Mouse (Mus musculus): Measurements from ENCODE around the gene Acot7. TPM values are rescaled to one million over a fixed set of nuclear protein-coding genes. Genes with fewer than 3 reads are reported as not detected.

The Acot7 gene
- polyA plus RNA-seq, 3 experiments from 2014 or later: 124 to 249 (median 126) TPM

DNA sequence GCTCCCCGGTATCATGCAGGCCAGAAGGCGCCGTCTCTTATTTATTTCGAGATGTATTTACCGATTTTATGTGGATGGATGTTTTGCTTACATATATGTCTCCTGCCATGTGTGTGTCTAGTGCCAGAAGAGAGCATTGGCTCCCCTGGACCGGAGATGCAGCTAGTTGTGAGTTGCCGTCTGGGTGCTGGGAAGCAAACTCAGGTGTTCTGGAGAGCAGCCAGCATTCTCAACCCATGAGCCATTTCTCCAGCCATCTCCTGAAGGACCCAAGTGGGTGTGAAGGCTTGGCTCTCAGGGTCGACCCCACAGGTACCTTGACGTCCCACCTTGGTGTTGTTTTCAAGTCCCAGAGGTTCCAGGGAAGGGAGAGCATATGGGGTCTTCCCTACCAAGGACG is 4.3 kb downstream of the Acot7 start:
- ATAC-seq: no peak

DNA sequence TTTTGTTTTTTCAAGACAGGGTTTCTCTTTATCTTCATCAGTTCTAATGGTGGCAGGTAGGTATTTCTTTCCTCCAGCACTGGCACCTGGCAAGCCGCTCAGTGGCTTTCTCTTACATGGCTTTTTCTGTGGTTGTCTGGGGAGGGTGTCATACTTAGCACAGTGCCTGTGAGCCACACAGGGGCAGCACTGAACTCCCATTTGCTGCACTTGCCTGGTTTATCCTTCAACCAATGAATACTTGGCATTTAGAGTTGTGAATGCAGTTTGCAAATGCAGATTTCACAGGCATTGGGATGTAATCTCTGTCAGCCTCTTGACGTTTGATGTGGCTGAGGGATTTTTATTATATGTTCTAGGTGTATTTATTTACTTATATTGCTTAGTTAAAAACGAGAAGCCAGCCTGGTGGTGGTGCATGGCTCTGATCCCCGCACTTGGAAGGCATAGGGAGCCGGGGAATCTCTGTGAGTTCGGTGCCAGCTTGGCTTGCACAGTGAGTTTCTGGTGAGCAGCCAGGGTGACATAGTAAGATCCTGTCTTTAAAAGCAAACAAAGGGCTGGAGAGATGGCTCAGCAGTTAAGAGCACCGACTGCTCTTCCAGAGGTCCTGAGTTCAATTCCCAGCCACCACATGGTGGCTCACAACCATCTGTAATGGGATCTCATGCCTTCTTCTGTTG is 6.6 kb downstream of the Acot7 start:
- ATAC-seq: peak; percentile 23

DNA sequence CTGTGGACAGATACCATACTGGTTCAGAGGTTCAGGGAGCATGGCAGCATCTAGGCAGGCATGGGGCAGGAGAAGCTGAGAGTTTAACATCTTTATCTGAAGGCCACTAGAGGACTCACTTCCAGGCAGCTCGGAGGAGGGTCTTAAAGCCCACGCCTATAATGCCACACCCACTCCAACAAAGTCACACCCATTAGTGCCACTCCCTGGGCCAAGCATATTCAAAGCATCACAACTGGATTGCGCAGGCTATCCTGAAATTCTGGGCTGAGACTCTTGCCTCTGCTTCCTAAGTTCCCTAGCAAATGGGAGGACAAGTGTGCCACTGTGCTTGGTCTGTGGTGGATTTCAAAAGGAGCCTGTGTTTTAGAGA is 7.2 kb downstream of the Acot7 start:
- ATAC-seq: peak; percentile 15

DNA sequence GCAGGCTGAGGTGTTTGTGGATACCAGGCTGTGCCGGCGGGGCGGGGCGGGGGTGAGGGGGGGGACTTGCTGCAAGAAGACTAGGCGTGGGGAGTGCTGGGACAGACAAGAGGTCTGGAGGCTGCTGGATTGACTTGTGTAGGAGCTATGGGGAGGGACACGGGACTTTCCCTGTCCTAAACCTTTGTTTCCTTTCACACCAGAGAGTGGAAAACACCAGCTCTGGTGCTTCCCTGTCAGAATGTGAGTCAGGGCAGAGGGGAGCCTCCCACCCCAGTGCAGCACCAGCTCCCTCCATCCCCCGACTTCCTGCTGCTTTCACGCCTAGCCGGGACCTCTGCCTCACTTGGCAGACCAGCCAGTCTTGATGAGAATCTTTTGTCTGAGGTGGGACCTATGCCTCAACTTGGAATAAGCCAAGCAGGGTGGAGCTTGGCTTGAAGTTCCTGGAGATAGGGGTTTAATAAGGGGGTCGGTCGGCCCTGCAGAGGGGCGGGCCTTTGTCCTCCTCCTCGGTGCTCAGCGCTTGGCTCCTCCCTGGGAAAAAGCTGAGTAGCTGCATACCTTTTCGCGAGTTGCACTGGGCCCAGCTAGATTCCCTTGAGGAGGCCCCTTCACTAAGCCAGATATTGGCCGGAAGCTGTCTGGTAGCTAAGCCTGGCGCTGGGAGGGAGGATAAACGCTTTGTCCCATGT is 7.7 kb downstream of the Acot7 start:
- peak; percentile 72 for ATAC-seq

DNA sequence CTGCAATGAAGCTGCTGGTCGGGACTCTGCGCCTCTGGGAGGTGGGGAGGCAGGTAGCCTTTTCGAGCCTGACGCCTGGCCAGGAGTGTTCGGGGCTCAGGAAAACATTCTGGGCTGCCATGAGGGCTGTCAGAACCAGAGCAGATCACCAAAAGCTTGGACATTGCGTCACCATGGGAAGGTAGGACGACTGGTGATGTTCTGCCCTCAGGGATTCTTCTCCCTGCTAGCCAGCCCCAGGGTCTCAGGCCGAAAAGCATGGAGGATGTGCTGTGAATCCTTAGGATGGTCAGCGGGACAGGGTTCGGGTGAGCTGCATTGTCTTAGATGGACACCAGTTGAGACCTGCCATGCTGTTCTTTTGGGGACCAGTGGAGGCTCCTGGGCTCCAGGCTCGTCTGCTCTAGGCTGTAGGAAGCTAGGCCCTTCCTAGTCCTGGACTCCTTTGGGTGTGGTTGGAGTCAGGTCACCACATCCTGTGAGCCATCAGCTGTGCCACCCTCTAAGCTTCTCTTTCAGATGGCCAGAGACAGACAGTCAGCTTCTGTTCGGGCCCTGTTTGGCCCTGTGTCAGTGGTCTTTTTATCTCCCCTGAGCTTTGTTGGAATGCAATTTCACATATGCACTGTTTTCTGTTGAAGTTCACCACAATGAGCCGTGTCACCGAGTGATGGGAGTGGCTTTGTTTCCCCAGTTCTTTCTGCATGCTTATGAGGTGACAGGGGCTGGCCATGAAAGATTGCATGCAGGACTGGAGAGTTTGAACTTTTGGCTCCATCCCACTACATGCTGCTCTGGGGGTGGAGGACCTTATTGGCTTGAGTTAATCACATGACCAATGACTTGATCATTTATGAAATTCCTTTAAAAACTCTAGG is 8.5 kb downstream of the Acot7 start:
- peak; percentile 27 for ATAC-seq

DNA sequence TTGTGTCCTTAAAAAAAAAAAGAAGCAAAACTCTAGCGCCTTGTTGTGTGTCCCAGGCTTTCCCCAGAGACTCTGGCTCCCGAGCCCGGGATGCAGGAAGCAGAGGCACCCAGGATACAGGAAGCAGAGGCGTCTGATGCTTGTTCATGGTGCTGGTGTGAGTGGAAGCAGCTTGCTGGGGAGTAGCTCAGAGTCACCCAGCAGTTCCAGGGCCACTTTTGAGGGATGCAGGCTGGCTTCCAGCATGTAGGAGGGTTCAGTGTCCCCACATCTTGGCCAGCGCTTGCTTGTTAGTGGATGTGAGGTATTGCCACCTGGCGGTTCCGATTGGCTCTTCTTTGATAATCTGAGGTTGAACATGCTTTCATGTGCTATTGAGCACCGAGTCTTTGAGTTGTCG is 9.2 kb downstream of the Acot7 start:
- ATAC-seq: no peak

DNA sequence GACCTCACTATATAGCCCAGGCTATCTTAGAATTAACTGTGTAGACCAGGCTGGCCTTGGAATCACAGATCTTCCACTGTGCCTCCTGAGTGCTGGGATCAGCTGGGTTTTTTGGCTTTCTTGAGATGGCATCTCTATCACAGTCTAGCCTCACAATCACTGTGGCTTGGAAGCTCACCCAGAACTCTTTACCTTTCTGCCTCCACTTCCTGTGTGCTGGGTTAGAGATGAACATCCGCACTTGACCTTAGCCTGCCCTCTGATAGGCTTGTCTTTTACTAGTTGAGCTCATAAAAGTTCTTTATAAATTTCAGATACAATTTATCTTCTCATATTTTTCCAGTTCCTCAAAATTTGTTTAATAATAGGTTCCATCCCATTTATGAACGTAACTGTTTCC is 10.7 kb downstream of the Acot7 start:
- peak; percentile 58 for ATAC-seq

DNA sequence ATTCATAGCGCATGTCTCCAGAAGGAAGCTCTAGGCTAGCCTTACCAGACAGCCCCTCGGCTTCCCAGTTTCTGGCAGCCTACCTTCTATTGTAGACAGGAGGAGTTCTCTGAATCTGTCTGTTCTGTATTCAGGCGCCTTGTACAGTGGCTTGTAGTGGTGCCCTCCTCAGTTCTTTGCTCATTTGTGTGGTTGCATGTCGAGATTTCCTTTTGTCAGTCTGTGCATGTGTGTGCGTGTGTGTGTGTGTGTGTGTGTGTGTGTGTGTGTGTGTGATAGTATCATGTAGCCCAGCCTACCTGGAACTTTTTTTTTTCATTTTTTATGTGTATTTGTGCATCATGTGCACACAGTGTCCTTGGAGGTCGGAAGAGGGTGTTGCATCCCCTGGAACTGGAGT is 11.1 kb downstream of the Acot7 start:
- no peak for ATAC-seq

DNA sequence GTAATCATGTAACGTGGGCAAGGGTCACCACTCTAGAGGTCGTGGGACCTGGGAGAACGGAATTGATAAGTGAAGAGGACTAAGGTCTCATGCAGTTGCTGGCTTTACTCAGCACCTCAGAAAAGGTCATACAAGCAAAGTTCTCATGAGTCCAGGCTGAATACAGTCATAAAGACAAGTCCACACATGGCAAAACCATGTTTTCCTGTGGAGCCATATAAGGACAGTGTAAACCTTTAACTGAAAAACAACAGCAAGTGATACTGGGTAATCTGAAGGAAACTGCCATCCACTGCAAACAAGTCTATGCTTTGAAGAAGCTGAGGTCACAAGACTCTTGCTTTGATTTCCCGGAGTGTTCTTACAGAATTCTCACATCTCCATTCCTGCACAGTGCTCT is 11.8 kb downstream of the Acot7 start:
- peak; percentile 13 for ATAC-seq

DNA sequence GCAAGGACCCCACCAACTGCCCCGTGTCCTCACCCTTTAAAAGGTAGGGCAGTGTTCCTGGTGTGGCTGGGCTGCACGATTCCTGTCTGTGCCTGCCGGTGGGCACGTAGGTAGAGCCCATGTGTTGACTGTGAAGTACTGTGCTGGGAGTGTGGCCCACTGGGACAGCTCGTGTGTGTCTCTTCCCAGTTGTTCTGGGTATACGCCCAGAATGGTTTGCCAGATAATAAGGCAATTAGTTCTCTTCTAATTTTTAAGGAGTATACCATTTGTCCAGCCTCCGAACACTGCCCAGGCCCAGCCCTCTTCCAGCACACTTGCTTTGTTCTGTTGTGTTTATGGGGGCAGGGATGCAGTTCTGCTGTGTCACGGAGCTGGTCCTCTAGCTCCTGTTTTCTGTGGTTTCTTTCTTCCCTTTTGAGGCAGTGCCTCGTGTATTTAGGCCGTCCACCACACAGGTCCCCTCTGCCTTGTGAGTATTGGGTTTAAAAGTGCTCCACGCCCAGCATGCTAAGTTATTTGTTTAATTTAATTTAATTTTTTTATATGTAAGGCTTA is 12.2 kb downstream of the Acot7 start:
- no peak for ATAC-seq

DNA sequence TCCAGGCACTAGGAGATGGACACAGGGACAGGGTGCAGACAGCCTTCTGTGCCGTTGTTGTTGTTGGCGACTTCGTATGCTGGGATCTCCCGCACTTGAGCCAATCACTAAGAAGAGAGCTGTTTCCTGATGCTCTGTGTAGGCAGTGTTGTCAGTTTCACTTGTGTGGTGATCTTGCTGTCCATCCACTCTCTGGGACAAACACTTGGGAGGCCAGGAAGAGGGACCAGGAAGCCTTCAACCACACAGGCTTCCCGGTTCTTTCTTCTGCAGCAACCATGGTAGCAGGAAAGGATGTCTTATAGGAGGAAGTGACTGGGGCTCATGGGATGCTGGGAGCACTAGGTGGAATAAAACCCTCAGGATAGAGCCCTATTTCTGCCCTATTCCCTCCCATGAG is 12.8 kb downstream of the Acot7 start:
- no peak for ATAC-seq

DNA sequence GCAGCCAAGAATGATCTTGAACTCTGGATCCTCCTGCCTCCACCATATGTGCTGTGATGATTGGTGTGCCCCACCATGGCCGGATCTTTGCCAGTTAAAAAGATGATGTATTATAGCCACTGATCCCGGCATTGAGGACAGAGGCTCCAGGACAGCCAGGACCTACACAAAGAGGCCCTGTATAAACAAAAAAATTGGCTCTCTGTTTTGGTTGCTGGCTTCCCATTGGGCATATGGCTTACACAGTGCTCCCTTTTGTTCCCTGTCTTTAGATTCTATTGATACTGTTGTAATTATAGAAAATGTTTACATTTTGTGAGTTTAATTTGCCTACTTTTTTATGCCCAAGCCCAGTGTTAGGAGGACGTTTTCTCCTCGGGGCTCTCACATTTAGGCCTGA is 14.6 kb downstream of the Acot7 start:
- no peak for ATAC-seq

DNA sequence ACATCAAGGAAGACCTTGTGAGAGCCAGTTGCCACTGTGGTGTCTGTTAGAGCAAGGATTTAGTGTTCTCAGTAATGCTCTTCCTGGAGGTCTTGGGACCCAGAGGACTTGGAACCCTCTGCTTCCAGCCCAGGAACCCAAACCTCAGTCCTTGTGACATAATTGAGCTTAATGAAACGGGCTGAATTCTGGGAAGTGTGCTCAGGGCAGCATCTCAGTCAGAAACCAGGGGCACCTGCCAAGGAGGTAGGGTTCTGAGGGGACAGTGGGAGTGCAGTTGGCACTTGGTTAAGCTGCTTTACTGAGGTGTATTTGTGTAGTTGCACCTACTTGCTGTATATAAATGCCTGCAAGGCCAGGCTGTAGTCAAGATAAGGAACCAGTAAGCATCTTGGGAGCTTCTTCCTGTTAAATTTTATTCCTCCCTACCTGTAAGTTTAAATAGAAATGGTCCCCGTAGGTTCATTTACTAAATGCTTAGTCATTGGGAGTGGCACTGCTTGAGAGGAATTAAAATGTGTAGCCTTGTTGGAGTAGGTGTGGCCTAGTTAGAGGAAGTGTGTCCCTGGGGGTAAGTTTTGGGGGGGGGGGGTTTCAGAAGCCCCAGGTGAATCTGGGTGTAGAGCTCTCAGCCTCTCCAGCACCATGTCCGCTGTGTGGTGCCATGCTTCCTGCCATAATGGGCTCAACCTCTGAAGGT is 16.7 kb downstream of the Acot7 start:
- ATAC-seq: no peak

DNA sequence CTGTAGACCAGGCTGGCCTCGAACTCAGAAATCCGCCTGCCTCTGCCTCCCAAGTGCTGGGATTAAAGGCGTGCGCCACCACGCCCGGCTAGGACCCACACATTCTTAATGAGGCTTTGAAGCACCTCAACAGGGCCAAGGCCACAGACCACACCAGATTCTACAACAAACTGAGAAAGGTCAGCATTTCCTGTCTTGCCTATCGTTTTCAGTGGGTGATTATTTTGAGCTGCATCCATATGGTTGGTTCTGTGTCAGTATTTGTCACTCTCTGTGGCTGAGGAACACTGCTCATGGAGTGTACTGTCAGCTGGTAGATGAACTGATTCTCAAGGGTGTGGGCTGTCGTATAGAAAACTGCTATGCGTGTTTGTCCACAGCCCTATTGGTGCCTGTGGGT is 18.3 kb downstream of the Acot7 start:
- no peak for ATAC-seq

DNA sequence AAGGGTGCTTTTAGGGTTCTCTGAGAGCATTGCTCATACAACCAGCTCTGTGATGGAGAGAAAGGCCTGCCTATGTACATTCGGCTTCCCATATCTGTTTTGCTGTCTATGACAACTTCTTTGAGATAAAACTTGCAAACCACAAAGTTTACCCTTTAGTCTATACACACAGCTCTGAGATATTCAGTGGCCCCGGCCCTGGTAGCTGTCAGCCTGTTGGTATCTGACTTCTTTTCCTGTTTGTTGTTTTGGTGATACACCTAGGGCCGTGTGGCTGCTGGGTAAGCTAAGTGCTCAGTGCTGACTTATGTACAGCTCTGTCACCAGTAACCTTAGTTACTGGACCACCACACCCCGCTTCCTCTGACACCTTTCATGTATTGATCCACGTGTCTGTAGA is 19.6 kb downstream of the Acot7 start:
- peak; percentile 90 for ATAC-seq

DNA sequence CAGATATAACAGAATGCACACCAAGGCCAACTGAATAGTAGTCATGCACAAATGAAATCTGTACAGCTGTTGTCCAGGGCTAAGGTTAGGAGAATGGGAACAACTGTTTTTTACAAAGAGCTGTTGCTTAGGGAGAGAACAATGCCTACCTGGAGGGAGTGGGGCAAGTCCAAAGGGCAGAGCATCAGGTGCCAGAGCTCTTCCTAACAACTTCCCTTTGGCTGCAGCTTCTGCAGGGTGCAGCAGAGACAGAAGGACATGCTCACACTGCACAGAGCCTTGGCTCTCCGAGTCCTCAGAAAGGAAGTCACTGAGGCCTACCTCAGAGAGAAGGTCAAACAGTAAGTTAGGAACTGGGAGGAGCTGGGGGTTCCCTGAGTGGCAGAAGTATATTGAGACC is 21.7 kb downstream of the Acot7 start:
- no peak for ATAC-seq

DNA sequence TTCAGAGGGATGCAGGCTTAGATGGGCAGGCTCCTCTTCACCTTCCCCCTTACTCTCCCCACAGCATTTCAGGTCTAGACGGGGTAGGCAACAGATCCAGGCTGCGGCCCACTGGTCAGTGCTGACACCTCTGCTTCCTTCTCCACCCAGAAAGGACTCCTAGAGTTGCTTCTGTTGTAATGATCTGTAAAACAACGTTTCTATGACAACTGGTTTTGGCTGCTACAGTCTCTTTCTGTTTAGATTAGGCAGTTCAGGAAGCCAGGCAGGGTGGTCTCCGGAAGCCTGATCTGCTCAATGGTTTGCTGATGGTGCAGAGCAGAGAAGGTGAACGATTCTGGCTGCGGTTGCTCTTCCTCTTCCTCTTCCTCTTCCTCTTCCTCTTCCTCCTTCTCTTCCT is 23.6 kb downstream of the Acot7 start:
- ATAC-seq: peak; percentile 41

DNA sequence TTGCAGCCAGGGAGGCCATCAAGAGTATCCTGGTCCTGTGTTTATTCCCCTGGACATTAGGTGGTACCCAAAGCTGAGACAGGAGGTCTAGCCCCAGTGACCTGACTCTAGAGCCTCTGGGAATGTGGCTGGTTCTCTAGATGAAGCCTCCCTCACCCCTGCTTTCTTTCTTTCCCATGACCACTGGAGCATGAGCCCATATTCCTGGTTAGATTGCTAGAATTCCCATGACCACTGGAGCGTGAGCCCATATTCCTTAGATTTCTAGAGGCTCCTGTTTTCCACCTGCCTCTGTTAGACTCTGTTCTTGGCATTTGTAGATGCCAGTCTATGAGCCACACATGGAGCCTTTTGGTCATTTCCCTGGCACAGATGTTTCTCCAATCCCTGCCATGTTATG is 24.5 kb downstream of the Acot7 start:
- ATAC-seq: no peak

DNA sequence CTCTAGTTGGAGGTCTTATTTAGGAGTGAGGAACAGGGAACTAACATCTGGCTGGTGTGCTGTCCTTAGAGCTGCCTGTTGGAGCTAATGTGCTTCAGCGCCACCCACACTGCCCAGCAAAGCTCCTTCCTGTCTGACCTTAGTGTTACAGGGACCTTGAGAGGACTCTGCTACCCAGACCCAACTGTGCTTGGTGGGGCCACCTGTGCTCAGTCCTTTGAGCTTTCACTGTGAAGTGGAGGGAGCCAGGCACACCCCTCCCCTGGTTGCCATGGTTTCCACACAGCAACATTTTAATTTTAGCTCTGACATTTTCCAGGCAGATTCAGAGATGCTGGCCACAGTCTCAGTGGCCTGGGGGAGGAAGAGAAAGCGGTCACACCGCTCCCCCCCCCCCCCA is 25.0 kb downstream of the Acot7 start:
- no peak for ATAC-seq

DNA sequence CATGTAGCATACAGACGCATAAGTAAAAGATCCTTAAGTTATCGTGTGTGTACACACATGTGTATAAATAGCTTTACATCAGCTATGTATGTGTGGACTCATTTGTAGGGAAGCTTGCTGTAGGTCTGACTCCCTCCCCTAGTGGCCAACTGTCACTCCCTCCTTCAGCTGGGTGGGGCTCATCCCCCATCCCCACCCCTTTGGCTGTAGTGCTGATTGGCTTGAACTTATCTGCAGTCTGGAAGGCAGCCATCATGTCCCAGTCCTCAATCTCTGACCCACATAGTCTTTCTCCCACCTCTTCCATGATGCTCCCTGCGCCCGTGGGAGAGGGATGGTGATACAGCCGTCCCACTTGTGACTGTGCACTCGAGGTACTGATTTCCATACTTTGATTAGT is 26.7 kb downstream of the Acot7 start:
- no peak for ATAC-seq

DNA sequence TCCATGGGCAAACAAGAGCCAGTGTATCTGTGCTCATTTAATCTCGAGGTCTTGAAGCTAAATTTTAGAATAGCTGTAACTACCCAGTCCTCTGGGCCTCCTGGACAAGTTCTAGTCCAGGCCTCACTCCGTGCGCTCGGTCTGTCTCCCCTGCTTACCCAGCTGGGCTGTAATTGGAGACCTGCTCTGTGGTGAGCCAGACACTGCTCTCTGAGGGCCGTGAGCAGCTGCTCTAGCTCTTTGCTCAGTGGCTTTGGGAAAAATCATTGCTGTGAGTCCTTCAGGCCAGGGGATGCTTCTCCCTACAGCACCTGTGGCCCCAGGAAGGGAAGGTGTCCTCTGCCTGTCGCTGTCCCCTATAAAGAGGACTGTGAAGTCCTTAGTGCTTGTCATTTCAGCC is 28.3 kb downstream of the Acot7 start:
- no peak for ATAC-seq

DNA sequence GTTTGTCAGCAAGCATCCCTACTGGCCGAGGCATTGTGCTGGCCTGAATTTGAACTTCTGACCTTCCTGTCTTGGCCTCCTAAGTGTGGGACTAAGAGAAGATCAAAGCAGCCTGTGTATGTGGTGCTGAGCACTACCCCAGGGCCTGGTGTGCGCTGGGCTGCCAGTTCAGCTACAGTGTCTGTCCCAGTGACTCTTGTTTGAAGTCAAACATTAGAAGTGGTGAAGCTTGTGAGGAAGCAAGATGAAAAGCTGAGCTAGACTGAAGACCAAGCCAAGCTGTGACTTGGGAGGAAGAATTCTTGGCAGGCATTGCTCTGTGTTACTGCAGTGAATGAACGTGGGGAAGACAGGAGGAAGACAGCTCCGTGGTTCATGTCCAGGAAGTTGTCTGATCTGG is 31.7 kb downstream of the Acot7 start:
- no peak for ATAC-seq

DNA sequence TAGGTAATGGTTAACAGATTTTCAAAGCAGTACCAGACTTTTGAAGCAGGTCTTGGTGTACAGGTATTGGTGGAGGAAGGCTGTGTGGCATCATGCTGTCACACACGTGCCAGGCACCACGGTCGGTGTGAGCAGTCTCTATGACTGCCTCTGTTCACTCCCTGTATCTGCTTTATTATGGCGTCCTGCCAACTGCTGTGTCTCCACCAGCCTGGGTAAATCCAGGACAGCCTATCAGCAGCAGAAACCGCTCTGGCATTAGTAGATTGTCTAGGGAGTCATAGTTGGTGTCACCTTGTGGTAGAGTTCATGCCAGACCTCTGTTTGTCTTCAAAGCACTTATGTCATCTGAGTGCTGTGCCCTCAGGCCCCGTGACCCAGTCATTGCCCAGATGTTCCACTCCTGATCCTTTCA is 34.2 kb downstream of the Acot7 start:
- ATAC-seq: no peak
